Mouse (Mus musculus) brain, embryonic 14.5 days (tissue): Measurements from ENCODE around the gene Tbc1d24. TPM values are rescaled to one million over a fixed set of nuclear protein-coding genes. Genes with fewer than 3 reads are reported as not detected.
A peak's percentile ranks its signal among the peaks of the same experiment; 100 is the strongest.

Experiments
- DNase-seq: peaks from one replicate; pipeline ENCODE4 v3.0.0-alpha.2; 2011; ENCODE audit warnings: low read depth
- CTCF ChIP-seq: fragments of 200-500 bp; IDR thresholded peaks from 2 replicates; pipeline ENCODE4 v1.5.1; 2012; ENCODE audit warnings: inconsistent platforms, mild to moderate bottlenecking, moderate library complexity, borderline replicate concordance; ENCODE audit not compliant: insufficient read depth, insufficient read length; ENCODE audit errors: extremely low read depth
- POLR2A ChIP-seq: fragments of 200-500 bp; IDR thresholded peaks from 2 replicates; pipeline ENCODE4 v1.6.1; 2012; ENCODE audit warnings: mild to moderate bottlenecking, inconsistent platforms, borderline replicate concordance; ENCODE audit not compliant: poor library complexity, insufficient read depth, insufficient read length, severe bottlenecking; ENCODE audit errors: extremely low read depth
- polyA plus RNA-seq: library from polyadenylated mRNA; depleted of rRNA; stranded (reverse); fragments of >200 nt; gene quantifications from 2 replicates; pipeline ENCODE4 v1.2.3, GENCODE M21; 2012

Gene Tbc1d24
- polyA plus RNA-seq, 1 experiment, result 84.7 TPM

DNA sequence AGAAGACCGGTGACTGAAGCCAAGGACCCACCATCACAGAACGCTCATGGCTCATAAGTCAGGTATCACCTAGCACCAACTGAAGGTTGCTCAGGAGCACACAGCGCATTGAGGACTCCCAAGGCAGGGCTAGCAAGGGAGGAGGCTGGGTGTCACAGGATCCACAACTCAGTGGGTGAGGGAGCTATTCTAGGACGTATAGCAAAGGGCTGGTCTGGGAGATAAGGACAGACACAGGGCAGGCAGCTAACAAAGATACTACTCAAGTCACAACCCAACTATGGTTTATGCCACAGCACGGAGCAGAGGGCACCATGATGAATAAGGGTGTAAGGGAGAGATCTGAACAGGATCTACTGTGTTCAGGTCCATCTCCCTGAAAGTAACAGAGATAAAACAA, 20.5 kb upstream of the Tbc1d24 start:
- no peak for DNase-seq
- TF ChIP-seq CTCF (no peak), POLR2A (no peak)

DNA sequence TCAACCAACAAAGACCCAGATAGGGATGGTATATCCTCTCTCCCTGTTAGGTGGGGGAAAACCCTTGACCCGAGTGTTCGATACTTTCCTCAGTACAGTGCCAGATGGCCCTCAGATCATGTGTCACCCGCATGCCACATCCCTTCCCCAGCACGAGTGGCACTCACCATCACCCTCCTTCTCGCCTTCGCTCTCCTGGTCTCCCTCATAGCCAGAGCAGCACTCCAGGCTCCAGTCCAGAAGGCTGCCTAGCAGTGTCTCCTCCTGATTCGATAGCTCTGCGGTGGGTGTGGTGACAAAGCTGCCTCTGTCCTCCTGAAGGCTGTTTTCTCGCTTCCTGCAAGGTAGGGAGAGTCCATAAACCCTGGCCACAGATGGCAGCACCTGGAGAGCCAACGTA, 19.4 kb upstream of the Tbc1d24 start:
- no peak for DNase-seq
- TF ChIP-seq POLR2A (no peak), CTCF (no peak)

DNA sequence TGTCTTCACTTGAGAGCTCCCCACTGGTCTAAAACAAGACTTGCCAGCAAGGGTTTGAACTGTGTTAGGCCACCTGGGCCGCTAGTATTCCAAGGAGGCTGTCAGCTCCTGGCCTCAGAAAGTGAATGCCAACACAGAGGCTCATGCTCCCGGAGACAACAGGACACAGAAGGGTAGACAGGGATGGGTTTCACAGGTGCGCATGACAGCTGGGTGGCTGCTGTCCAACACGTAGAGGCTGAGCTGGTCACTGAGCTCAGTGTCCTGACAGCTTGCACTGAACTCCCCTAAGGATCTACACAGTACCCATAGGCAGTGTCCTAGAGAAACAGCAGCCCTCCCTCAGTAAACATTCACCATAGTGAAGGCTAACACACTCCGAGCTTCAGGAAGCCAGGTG, 18.2 kb upstream of the Tbc1d24 start:
- TF ChIP-seq CTCF, result no peak
- no peak for TF ChIP-seq POLR2A
- DNase-seq, result no peak

DNA sequence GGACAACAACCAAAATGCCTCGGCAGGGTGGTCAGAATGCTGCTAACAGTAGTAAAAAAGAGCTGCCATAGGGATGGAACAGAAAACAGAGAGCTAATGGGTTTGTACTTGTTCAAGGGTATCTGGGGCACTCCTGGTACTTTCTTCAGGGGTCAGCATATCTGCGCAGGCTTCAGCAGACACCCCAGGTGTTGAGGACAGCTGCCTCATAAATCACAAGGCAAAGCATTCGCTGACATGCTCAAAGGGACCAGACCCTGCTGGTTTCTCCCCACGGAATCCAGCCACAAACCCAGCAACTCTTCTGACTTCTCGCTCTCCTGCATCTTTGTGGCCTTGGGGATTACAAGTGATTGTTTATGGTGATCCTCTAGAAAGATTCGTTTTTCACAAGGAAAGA, 17.3 kb upstream of the Tbc1d24 start:
- no peak for TF ChIP-seq CTCF
- TF ChIP-seq POLR2A, result no peak

DNA sequence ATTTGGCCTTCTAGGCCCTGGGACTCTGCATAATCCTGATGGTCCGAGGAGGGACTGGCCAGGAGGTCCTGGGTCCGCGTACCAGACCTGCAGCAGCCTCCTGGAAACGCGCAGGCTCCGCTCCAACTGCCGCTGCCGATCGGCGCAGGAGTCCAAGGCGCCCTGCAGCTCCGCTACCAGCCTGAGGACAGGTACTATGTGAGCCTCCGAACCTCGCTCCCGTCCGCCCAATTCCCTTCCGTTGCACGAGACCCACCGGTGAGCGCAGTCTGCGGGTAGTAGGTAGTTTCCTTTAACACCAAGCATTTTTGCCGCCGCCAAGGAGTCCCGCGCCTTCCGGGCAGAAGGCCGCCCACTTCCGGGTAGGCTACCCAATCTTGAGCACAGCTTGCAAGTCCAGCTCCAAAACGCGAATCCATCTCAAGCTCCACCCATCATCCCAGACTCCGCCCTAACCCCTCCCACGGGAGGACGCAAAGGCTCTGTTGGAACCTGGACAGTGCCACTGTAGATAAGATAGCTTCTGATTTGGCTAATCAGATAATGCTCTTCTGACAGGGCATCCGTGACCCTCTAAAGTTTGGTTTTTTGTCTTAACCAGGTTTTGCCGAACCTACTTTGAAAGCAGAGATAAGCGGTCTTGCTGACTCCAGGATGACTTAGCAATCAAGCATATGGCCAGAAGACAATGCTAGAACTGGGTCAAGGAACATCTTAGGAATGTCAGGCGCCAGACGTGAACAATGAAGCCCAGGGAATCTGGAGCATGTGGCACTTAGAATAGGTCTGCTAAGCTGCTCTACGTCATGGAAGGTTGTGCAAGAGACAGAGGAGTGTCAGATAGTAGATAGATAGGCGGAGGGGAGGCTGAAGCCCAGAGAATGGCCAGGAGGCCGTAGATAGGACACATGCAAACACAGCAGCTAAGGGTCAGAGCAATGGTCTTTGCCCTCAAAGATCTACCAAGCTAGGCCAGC, 15.4 kb upstream of the Tbc1d24 start, which contains the start of gene Tedc2:
TSS of gene Tedc2 (minus strand) at position 417 of the 977 bp plus-strand sequence.
- peak; percentile 42; the same call in 1 of the 2 replicates for TF ChIP-seq POLR2A
- TF ChIP-seq CTCF, result no peak
- DNase-seq, result peak; percentile 98

More for the DNA sequence above, 17.3 kb upstream of the Tbc1d24 start:
- no peak for DNase-seq

DNA sequence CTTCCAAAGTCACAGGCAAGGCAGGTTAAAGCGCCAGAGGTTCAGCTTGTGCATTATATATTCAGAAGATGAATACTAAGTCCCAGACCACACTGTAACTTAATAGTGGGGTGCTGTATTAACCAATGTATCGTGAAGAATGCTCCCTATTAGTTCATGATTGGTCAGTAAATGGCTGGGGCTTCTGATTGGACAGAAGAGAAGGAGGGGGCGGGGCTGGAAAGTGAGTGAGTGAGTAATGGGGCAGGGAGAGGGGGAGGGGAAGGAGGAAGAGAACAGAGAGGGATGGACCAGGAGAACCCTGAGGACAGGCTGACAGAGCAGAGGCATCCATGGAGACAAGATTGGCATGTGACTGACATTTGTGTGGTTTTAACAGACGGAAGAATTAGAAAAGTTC, 11.5 kb upstream of the Tbc1d24 start:
- DNase-seq, result no peak

DNA sequence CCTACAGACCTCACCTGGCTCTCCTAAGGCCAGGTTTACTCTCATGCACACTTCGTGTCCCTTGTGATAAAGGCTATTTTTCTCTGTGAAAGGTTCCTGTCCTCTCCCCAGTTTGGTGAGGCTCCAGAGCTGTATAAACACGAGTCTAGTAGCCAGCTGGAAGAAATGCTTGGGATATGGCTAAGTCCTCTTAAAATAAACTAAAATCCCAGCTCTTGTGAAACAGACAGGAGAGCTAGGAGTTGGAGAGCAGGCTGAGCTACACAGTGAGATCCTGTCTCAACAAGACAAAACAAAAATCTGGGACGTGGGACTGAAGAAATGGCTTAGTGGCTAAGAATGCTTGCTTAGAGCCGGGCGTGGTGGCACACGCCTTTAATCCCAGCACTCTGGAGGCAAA, 7.8 kb upstream of the Tbc1d24 start:
- no peak for DNase-seq
- TF ChIP-seq POLR2A (no peak), CTCF (no peak)

More for the DNA sequence above, 11.5 kb upstream of the Tbc1d24 start:
- TF ChIP-seq CTCF (no peak), POLR2A (no peak)

DNA sequence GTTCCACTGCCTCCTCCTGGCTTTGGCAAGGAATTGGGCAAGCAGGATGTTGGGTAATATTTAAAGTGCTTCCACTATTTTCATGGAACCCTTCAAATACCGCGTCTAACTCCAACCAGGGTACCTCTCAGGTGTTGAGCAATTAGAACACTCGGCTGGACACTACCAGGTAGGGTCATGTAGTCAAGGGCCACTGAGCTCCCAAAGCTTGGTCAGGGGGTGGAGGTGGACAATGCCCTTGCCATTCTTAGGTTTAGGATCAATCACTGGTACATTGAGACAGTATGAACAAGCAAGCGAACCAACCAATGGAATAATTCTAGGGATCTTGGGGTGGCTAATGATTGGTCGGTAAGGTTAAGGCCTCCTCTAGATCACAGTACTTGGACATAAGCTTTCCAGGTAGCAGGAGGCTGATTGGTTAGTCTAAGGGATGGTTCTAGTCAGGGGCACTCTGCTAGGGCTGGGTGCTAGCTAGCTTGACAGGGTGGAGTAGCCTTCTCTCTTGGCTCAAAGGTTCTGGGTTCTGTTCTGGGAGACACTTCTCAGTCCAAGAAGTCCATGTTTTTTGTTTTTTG, 7.2 kb upstream of the Tbc1d24 start:
- no peak for DNase-seq
- no peak for TF ChIP-seq CTCF
- TF ChIP-seq POLR2A, result no peak

DNA sequence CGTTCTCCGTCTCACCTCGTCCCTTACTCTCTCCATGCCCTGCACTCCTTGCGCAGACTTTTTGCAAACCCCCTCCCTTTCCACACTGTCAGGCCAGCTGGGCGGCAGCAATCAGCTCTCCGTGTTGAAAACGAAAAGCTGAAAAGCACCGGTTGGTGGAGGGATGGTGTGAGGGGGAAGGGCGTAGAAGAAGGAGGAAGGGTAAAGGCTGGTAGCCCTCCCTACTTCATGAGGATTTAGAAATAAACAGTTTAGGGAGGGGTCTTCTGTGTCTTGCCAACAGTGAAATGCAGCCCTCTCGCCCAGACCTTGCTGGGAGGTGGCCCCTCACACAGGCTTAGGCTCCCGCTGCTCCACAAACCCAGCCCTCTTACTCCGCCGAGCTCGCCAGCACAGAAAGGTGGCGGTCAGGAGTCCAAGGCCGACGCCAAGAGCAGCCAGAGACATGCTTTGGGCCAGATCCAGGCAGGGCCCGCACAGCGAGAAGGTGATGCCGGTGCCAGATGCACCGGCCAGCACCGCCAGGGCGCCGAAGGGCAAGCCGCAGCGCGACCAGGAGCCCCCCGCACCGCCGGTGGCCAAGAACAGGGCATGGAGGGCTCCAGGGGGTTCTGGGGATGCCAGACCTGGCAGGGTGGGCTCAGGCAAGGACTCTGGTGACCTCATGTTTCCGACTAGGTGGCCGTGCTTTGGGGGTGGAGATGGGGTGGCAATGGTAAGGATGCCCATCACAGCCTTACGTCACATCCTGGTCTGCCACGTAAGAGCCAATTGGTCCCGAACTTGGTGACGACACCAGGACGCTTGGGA, 6.5 kb upstream of the Tbc1d24 start:
- TF ChIP-seq CTCF (peak; percentile 36; the same call in 1 of the 2 replicates), POLR2A (no peak)
- peak; percentile 92 for DNase-seq

DNA sequence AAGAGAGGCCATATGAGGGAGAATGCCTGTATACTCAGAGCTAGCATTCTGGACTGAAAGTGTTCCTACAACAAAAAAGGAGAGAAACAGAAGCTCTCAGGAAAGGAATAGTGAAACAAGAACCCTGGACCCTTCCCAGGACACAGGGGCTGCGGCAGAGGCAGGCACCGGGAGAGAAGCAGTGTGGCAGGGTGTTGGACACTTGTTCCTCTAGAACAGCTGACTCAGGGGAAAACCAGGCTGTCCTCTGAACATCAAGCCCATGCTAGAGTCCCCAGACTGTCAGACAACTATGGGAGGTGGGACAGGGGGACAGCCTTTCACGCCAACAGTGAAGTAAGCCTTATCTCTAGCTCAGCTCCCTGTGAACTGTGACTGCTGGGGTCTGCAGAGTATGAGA, 5.2 kb upstream of the Tbc1d24 start:
- TF ChIP-seq CTCF (no peak), POLR2A (no peak)
- no peak for DNase-seq

DNA sequence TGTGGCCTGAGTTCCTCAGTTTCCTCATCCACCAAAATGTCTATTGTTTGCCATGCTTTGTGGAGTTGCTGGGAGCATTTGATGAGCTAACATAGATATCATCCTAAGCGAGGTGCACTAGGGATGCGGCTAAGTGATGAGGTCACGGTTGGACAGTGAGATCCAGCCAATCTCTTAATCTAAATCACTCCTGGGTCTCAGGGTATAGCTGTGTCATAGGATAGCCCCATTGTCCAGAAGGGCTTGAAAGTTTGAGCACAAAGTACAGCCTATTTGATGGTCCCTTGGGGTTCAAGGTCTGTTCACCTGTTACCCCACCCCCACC, 4.5 kb upstream of the Tbc1d24 start:
- no peak for TF ChIP-seq POLR2A
- no peak for TF ChIP-seq CTCF
- DNase-seq, result no peak

DNA sequence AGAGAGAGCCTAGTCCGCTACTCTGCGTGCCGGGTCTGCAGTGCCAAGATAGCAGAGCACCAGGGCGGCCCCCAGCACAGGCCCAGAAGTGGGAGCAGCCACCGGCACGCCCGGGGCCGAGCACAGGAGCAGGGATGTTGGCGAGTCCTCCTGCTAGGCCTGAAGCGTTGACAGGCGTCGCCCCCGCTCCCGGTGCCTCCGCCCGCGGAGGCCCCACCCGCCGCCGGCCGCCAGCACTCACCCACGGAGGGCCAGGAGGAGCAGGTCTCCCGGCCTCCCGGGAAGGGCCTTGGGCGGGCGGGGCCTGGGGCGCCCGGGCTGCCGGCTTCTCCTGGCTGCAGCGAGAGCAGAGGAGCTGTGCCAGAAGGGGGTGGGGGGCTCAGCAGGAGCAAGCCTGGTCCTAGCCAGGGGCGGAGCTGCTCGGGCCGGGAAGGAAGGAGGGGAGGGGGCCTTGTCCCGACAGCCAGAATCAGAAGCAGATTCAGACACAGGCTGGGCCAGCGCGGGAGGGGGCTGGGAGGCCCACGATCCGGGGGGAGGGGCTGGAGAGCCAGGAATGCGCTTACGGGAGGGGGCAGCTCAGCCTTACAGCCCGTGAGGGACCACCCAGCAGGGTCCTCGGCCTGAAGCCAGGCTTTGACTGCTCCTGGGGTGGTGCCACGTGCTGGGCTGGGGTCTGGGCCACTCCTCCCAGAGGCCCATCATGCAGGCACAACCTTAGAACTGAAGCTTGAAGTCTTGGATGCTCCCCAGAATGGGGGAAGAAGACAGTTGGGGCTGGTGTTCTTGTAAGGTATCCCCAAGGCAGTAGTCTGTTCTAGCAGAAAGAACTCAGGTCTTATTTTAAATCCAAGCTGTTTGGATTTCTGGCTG, 3.9 kb upstream of the Tbc1d24 start, which contains the start of gene Ntn3:
TSS of gene Ntn3 (minus strand) at position 489 of the 873 bp plus-strand sequence.
- TF ChIP-seq CTCF (no peak), POLR2A (no peak)
- DNase-seq, result peak; percentile 91
